Mouse (Mus musculus): ENCODE results near the gene Gstm6.

- TF ChIP-seq CTCF (IDR thresholded peaks at IDR 0.05; ENCODE audit: insufficient read depth, low read depth, low read length) = no peak
- TF ChIP-seq POLR2A (IDR thresholded peaks at IDR 0.05; ENCODE audit: insufficient read depth, low read depth, low read length) = no peak
These were observed 42.4 kb downstream of the Gstm6 start for GRCm38 (mm10) chr3:107900955-107901673.

Data from olfactory bulb, adult 2 months (tissue).